Mouse (Mus musculus) bone marrow, adult 2 months (tissue): ENCODE measurements around the gene Evpl.

ENCODE experiments used
- CTCF ChIP-seq: fragments of 200-500 bp; IDR thresholded peaks from 2 replicates; pipeline ENCODE4 v1.5.1; 2011; ENCODE audit warnings: low read length, control low read depth; ENCODE audit not compliant: control insufficient read depth, insufficient read depth
- POLR2A ChIP-seq: fragments of 200-500 bp; IDR thresholded peaks from 2 replicates; pipeline ENCODE4 v1.6.1; 2011; ENCODE audit warnings: low read depth, mild to moderate bottlenecking, control low read depth, low read length, borderline replicate concordance; ENCODE audit not compliant: control insufficient read depth

GRCm38 (mm10) chr11:116208660-116209059 lies 29.2 kb downstream of the Evpl start:
- no peak for TF ChIP-seq CTCF
- no peak for TF ChIP-seq POLR2A
